Mouse (Mus musculus): ENCODE data around the gene Cyp4a12b. TPM values are rescaled to one million over a fixed set of nuclear protein-coding genes. Genes with fewer than 3 reads are reported as not detected.

Gene Cyp4a12b
- polyA plus RNA-seq, 1 experiment from 2014 or later, result not detected

- WGBS, result 67% methylated on average over 6 of the region's 6 CpGs
- Histone ChIP-seq H3K9ac (ENCODE audit: low read length) (no peak overlapping the region), H3K4me1 (replicated peaks; ENCODE audit: control insufficient read depth, insufficient read depth, low read length) (no peaks in the 10 kb centered on the region), H3K36me3 (ENCODE audit: control insufficient read depth, insufficient read depth, low read length) (no peaks in the 10 kb centered on the region), H3K4me2 (ENCODE audit: low read length) (no peak overlapping the region), H3K4me3 (ENCODE audit: low read depth, low read length) (no peak overlapping the region), H3K27ac (ENCODE audit: low read depth) (no peak overlapping the region), H3K27me3 (replicated peaks; ENCODE audit: control insufficient read depth, insufficient read depth, low read length) (no peaks in the 10 kb centered on the region), H3K9me3 (ENCODE audit: control insufficient read depth, low read length) (no peaks in the 10 kb centered on the region)
- ATAC-seq (replicated peaks; ENCODE audit: low FRiP score, low TSS enrichment, low read depth) (no peak), DNase-seq (ENCODE audit: low spot score) (no peak)
These were observed 69.7 kb downstream of the Cyp4a12b start for GRCm38 (mm10) chr4:115481006-115481652.

Other genes starting within 250 kb of the Cyp4a12b start
- gene Cyp4a29, start 169.5 kb upstream of the Cyp4a12b start, polyA plus RNA-seq (2014; fragmentation: Nextera tagmentation; extraction: Ambion mirVana), result not detected in 2 replicates
- gene Cyp4a12a, start 112.6 kb upstream of the Cyp4a12b start, polyA plus RNA-seq (2014; fragmentation: Nextera tagmentation; extraction: Ambion mirVana), result not detected in 2 replicates
- gene Cyp4a30b, start 41.0 kb downstream of the Cyp4a12b start, polyA plus RNA-seq (2014; fragmentation: Nextera tagmentation; extraction: Ambion mirVana), result not detected in 2 replicates
- not detected in 2 replicates for gene Cyp4a14, start 84.5 kb downstream of the Cyp4a12b start, polyA plus RNA-seq (2014; fragmentation: Nextera tagmentation; extraction: Ambion mirVana)
- gene Cyp4a10, start 106.6 kb downstream of the Cyp4a12b start, polyA plus RNA-seq (2014; fragmentation: Nextera tagmentation; extraction: Ambion mirVana), result not detected in 2 replicates
- gene Cyp4a31, start 152.0 kb downstream of the Cyp4a12b start, polyA plus RNA-seq (2014; fragmentation: Nextera tagmentation; extraction: Ambion mirVana), result not detected in 2 replicates
- not detected in 2 replicates for gene Cyp4a32, start 189.3 kb downstream of the Cyp4a12b start, polyA plus RNA-seq (2014; fragmentation: Nextera tagmentation; extraction: Ambion mirVana)
- 1.7 and 2.6 TPM in 2 replicates for gene Cyp4b1, start 236.1 kb downstream of the Cyp4a12b start, polyA plus RNA-seq (2014; fragmentation: Nextera tagmentation; extraction: Ambion mirVana)